Mouse (Mus musculus) cerebellum, adult 2 months (tissue): ENCODE measurements around the gene AI464131. TPM values are rescaled to one million over a fixed set of nuclear protein-coding genes. Genes with fewer than 3 reads are reported as not detected.

Experiments
- DNase-seq, 2 experiments: peaks; one replicate each; pipeline ENCODE4 v3.0.0; 2021
- H3K27ac ChIP-seq: fragments of 200-500 bp; 2 replicates; pipeline ENCODE4 v1.5.1; 2012; ENCODE audit warnings: low read length, control low read depth, inconsistent platforms; ENCODE audit not compliant: insufficient read depth
- H3K27me3 ChIP-seq: fragments of 200-500 bp; 2 replicates; pipeline ENCODE4 v1.6.1; 2012; ENCODE audit warnings: inconsistent platforms, mild to moderate bottlenecking, low read length, moderate library complexity; ENCODE audit not compliant: control insufficient read depth, insufficient read depth
- H3K4me1 ChIP-seq: fragments of 200-500 bp; 2 replicates; pipeline ENCODE4 v1.6.1; 2011; ENCODE audit warnings: low read length; ENCODE audit not compliant: control insufficient read depth, insufficient read depth
- H3K4me3 ChIP-seq: fragments of 200-500 bp; replicated peaks from 2 replicates; pipeline ENCODE3; 2011; ENCODE audit warnings: mild to moderate bottlenecking, low read depth, low read length, control low read depth; ENCODE audit not compliant: insufficient read depth
- CTCF ChIP-seq: fragments of 200-500 bp; IDR thresholded peaks from 2 replicates; pipeline ENCODE4 v1.5.1; 2011; ENCODE audit warnings: low read depth, mild to moderate bottlenecking, control low read depth, low read length, moderate library complexity, borderline replicate concordance; ENCODE audit not compliant: insufficient read depth
- POLR2A ChIP-seq: fragments of 200-500 bp; IDR thresholded peaks from 2 replicates; pipeline ENCODE4 v1.6.1; 2011; ENCODE audit warnings: low read length, control low read depth, borderline replicate concordance; ENCODE audit not compliant: insufficient read depth
- WGBS: fragments of 180-500 bp; shearing (Covaris S2); methylation state at CpG from one replicate; pipeline ENCODE4 v1.1.7; 2018; 5-methylcytosine and 5-hydroxymethylcytosine counted together
- polyA plus RNA-seq: library from polyadenylated mRNA; depleted of rRNA; stranded (reverse); fragments of >200 nt; gene quantifications from 2 replicates; pipeline ENCODE4 v1.2.3, GENCODE M21; 2012

The AI464131 gene
- polyA plus RNA-seq, 1 experiment, result 19.9 TPM

GRCm38 (mm10) chr4:41479456-41479804 is 23.4 kb downstream of the AI464131 start:
- Histone ChIP-seq H3K4me3 (no peak overlapping the region), H3K27me3 (no peaks in the 10 kb centered on the region), H3K27ac (no peak overlapping the region), H3K4me1 (no peaks in the 10 kb centered on the region)
- TF ChIP-seq POLR2A (no peak), CTCF (no peak)
- DNase-seq, result no peak
- 65% methylated on average over 1 of the region's 1 CpGs for WGBS

DNA sequence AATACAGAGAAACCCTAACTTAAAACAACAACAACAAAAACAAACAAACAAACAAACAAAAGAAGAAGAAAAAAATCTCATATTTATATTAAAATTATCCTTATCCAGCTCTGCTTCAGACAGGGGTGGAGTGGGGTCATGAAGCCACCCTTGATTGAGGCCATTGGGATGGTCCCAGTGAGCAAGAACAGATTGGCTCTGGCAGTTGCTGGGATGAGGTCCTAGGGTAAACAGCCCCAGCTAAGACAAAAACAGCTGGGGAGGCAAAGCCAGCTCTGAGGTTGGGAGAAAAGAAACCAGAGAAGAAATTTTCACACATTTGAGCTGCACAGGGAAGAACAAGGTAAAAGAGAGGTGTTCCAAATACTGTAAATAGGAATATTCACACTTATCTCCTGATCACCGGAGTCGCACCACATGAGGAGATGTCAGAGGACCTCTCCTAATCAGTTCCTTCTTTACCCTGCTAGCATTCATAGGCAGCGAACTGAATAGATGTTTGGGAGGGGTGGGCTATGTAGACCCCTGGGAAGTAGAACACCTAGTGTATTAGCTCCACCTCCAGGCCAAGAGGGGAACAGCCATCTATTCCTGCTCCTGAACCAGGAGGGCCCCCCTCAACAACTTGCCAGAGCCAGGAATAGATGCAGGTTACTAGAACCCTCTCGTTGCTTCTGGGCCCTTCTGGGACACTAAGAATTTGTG is 24.0 kb downstream of the AI464131 start:
- Histone ChIP-seq H3K27me3 (no peaks in the 10 kb centered on the region), H3K27ac (no peak overlapping the region), H3K4me3 (no peak overlapping the region), H3K4me1 (no peaks in the 10 kb centered on the region)
- WGBS, result 79% methylated on average over 4 of the region's 4 CpGs
- DNase-seq, result no peak
- no peak for TF ChIP-seq POLR2A
- TF ChIP-seq CTCF, result no peak

- WGBS, result 83% methylated on average over 9 of the region's 9 CpGs
- DNase-seq, result no peak
- Histone ChIP-seq H3K4me1 (no peaks in the 10 kb centered on the region), H3K4me3 (no peak overlapping the region), H3K27ac (no peak overlapping the region), H3K27me3 (no peaks in the 10 kb centered on the region)
- TF ChIP-seq CTCF, result no peak
- no peak for TF ChIP-seq POLR2A
These were observed 25.2 kb downstream of the AI464131 start for GRCm38 (mm10) chr4:41477648-41478160.

- no peak for DNase-seq
- Histone ChIP-seq H3K4me1 (no peaks in the 10 kb centered on the region), H3K27ac (no peak overlapping the region), H3K27me3 (no peaks in the 10 kb centered on the region), H3K4me3 (no peak overlapping the region)
- WGBS, result 92% methylated on average over 1 of the region's 1 CpGs
- TF ChIP-seq POLR2A (no peak), CTCF (no peak)
These were observed 31.5 kb downstream of the AI464131 start for GRCm38 (mm10) chr4:41471384-41471689.

DNA sequence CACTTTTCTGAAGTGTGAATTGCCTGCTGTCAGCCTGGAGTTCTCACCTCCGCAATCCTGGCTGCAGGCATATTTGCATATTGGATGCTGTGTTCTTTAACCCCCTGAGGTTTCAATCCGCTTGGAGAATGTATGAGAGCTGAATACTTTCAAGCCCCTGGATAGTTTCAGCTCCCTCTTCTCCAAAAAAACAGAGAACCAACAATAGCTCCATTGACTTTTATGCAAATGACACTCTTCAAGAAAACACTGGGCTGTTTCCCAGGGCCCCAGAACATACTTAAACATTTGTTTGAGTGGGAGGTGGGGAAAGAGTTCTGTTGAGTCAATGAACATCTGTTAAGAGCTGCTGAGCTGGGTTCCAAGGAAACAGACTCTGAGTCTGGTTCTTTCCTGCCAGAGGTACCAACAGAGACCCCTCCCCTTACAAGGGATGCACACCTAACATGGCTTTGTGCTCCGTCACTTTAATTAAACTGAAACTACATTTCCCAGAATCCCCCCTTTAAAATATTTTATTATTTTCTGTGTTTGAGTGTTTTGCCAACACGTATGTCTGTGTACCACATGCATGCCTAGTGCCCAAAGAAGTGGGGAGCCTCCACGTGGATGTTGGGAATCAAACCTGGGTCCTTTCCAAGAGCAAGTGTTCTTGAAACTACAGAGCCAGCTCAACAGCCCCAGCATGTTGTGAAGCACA is 32.0 kb downstream of the AI464131 start:
- DNase-seq, result peak in 1 of 2 experiments; percentile 41
- 34% methylated on average over 5 of the region's 5 CpGs for WGBS
- H3K27ac ChIP-seq, result no peak overlapping the region

GRCm38 (mm10) chr4:41470051-41470683 is 32.7 kb downstream of the AI464131 start:
- TF ChIP-seq CTCF, result no peak
- no peak for TF ChIP-seq POLR2A

More for the DNA sequence above, 32.0 kb downstream of the AI464131 start:
- no peaks in the 10 kb centered on the region for H3K4me1 ChIP-seq
- no peak for TF ChIP-seq POLR2A
- TF ChIP-seq CTCF, result no peak
- no peaks in the 10 kb centered on the region for H3K27me3 ChIP-seq
- no peak overlapping the region for H3K4me3 ChIP-seq

GRCm38 (mm10) chr4:41469199-41469598 is 33.7 kb downstream of the AI464131 start:
- WGBS, result 72% methylated on average over 10 of the region's 10 CpGs
- Histone ChIP-seq H3K27me3 (no peaks in the 10 kb centered on the region), H3K27ac (no peak overlapping the region), H3K4me1 (no peaks in the 10 kb centered on the region), H3K4me3 (no peak overlapping the region)
- DNase-seq, result no peak
- TF ChIP-seq POLR2A (no peak), CTCF (no peak)

More at GRCm38 (mm10) chr4:41470051-41470683, 32.7 kb downstream of the AI464131 start:
- H3K4me3 ChIP-seq, result no peak overlapping the region
- no peaks in the 10 kb centered on the region for H3K27me3 ChIP-seq
- no peak for DNase-seq
- 46% methylated on average over 7 of the region's 7 CpGs for WGBS
- no peaks in the 10 kb centered on the region for H3K4me1 ChIP-seq
- no peak overlapping the region for H3K27ac ChIP-seq
